Mouse (Mus musculus) testis, adult 2 months (tissue): ENCODE data around the gene Gramd1b. TPM values are rescaled to one million over a fixed set of nuclear protein-coding genes. Genes with fewer than 3 reads are reported as not detected.

Experiments used
- H3K27ac ChIP-seq: fragments of 200-500 bp; 2 replicates; pipeline ENCODE4 v1.5.1; 2012; ENCODE audit warnings: low read depth, low read length; ENCODE audit not compliant: control insufficient read depth, insufficient read depth
- H3K27me3 ChIP-seq: fragments of 200-500 bp; 2 replicates; pipeline ENCODE4 v1.6.1; 2012; ENCODE audit warnings: mild to moderate bottlenecking, low read length, moderate library complexity; ENCODE audit not compliant: control insufficient read depth, insufficient read depth
- H3K36me3 ChIP-seq: fragments of 200-500 bp; 2 replicates; pipeline ENCODE4 v1.6.1; 2012; ENCODE audit warnings: mild to moderate bottlenecking, low read length; ENCODE audit not compliant: control insufficient read depth, insufficient read depth
- H3K4me1 ChIP-seq: fragments of 200-500 bp; 2 replicates; pipeline ENCODE4 v1.6.1; 2012; ENCODE audit warnings: low read length; ENCODE audit not compliant: control insufficient read depth, insufficient read depth
- H3K4me3 ChIP-seq: fragments of 200-500 bp; 2 replicates; pipeline ENCODE4 v1.5.1; 2012; ENCODE audit warnings: low read depth, mild to moderate bottlenecking, low read length, moderate library complexity, mixed read lengths; ENCODE audit not compliant: control insufficient read depth
- CTCF ChIP-seq: fragments of 200-500 bp; IDR thresholded peaks from 2 replicates; pipeline ENCODE4 v1.5.1; 2012; ENCODE audit warnings: low read depth, mild to moderate bottlenecking, inconsistent platforms, low read length, moderate library complexity; ENCODE audit not compliant: control insufficient read depth, insufficient read depth, insufficient replicate concordance
- POLR2A ChIP-seq: fragments of 200-500 bp; IDR thresholded peaks from 2 replicates; pipeline ENCODE4 v1.6.1; 2012; ENCODE audit warnings: low read depth, mild to moderate bottlenecking, inconsistent platforms, low read length, moderate library complexity; ENCODE audit not compliant: control insufficient read depth
- polyA plus RNA-seq: library from polyadenylated mRNA; depleted of rRNA; stranded (reverse); fragments of >200 nt; gene quantifications from 2 replicates; pipeline ENCODE4 v1.2.3, GENCODE M21; 2012

Gramd1b gene
- polyA plus RNA-seq, 1 experiment = 143 TPM

GRCm38 (mm10) chr9:40420652-40421335 lies 110.4 kb downstream of the Gramd1b start:
- Histone ChIP-seq H3K4me1 (no peaks in the 10 kb centered on the region), H3K27ac (no peak overlapping the region)

GRCm38 (mm10) chr9:40418803-40419202 lies 112.4 kb downstream of the Gramd1b start:
- Histone ChIP-seq H3K4me1 (peaks cover 2% of the 10 kb centered on the region), H3K27me3 (no peaks in the 10 kb centered on the region), H3K4me3 (no peak overlapping the region), H3K27ac (no peak overlapping the region), H3K36me3 (no peaks in the 10 kb centered on the region)
- no peak for TF ChIP-seq CTCF
- no peak for TF ChIP-seq POLR2A

More at GRCm38 (mm10) chr9:40420652-40421335, 110.4 kb downstream of the Gramd1b start:
- TF ChIP-seq CTCF (no peak), POLR2A (no peak)
- no peaks in the 10 kb centered on the region for H3K36me3 ChIP-seq
- H3K27me3 ChIP-seq = no peaks in the 10 kb centered on the region
- no peak overlapping the region for H3K4me3 ChIP-seq

GRCm38 (mm10) chr9:40416150-40416549 lies 115.0 kb downstream of the Gramd1b start:
- H3K27ac ChIP-seq = no peak overlapping the region
- peak; percentile 32; the same call in 1 of the 2 replicates for TF ChIP-seq CTCF
- TF ChIP-seq POLR2A = no peak
- no peak overlapping the region for H3K4me3 ChIP-seq
- H3K36me3 ChIP-seq = no peaks in the 10 kb centered on the region
- H3K27me3 ChIP-seq = no peaks in the 10 kb centered on the region
- H3K4me1 ChIP-seq = peaks cover 2% of the 10 kb centered on the region

DNA sequence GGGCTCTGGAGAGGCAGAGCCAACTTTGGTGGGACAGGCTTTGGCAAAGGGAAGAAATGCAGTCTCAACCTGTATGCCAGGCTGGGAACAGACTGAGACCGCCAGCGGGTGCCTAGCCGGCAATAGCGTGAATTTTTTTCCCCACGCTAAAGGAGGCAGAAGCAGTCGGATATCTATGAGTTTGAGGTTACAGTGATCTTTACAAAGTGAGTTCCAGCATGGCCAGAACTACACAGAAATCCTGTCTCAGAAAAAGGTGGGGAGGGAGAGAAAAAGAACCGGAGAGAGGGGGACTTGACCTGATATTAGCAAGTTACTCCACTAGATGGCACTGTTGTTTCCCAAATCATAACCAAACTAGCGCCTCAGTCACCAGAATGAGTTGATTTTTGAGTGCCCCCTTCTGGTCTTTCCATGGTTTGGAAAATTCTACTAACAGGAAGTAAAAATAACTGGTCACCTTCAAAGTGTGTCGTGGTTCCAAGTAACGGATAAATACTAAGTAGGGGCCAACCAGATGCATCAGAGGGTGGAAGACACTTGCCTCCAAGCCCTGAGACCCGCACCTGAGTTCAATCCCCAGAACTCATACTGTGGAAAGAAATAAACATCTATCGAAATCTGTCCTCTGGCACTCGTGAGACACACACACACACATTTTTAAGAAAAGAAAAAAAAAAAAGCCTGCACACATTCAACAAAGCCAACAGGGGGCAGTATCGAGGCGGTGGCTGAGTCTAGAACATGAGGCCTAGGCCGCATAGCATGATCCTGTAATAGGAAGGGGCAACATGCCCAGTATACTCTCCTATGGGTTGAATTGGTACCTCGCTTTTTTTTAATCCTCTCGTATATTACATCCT lies 116.0 kb downstream of the Gramd1b start:
- no peaks in the 10 kb centered on the region for H3K27me3 ChIP-seq
- peak overlapping the region; percentile 85 for H3K4me3 ChIP-seq
- H3K27ac ChIP-seq = peak overlapping the region; percentile 30; the same call in 1 of the 2 replicates
- H3K4me1 ChIP-seq = peaks cover 2% of the 10 kb centered on the region
- TF ChIP-seq CTCF = peak; percentile 48; the same call in 1 of the 2 replicates
- no peak for TF ChIP-seq POLR2A
- H3K36me3 ChIP-seq = no peaks in the 10 kb centered on the region

DNA sequence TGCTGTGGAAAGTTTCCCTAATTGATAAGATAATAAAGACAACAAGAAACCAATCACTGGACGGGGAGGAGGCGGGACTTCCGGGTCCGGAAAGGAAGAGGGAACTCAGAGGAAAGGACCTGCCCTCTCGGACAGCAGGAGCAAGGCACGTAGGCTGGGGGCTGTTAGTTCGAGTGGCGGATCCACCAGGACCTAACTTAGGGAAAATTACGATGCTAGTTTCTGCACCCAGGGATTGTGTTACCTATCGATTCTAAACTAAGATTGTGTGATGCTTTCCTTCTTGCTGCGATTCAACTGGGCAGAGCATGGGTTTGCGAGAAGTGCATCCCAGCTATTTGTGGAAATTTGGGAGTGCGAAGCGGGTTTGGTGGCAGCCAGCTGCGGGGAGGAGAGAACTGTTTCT lies 116.7 kb downstream of the Gramd1b start:
- H3K27me3 ChIP-seq = no peaks in the 10 kb centered on the region
- H3K36me3 ChIP-seq = no peaks in the 10 kb centered on the region
- H3K4me1 ChIP-seq = peaks cover 2% of the 10 kb centered on the region
- peak overlapping the region; percentile 30; the same call in 1 of the 2 replicates for H3K27ac ChIP-seq
- H3K4me3 ChIP-seq = peak overlapping the region; percentile 85
- TF ChIP-seq CTCF (no peak), POLR2A (peak; percentile 71)

DNA sequence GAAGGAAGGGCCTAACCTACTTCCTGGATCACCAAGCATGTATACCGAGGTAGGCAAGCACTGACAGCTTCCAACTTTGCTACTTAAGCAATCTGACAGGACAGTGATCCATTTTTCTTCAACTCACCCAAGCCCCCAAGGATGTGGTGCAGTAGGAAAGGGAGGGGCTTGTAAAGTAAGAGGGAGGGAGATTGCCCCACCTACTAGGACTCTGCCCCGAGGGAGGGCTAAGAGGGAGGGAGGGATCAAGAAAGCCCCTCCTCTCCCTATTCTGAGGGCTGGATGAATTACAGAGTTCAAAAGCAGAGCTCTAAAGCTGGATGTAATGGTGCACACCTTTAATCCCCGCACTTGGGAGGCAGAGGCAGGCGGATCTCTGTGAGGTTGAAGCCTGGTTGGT lies 117.6 kb downstream of the Gramd1b start:
- Histone ChIP-seq H3K27ac (no peak overlapping the region), H3K27me3 (no peaks in the 10 kb centered on the region), H3K36me3 (no peaks in the 10 kb centered on the region), H3K4me3 (no peak overlapping the region), H3K4me1 (peaks cover 2% of the 10 kb centered on the region)
- no peak for TF ChIP-seq CTCF
- no peak for TF ChIP-seq POLR2A

DNA sequence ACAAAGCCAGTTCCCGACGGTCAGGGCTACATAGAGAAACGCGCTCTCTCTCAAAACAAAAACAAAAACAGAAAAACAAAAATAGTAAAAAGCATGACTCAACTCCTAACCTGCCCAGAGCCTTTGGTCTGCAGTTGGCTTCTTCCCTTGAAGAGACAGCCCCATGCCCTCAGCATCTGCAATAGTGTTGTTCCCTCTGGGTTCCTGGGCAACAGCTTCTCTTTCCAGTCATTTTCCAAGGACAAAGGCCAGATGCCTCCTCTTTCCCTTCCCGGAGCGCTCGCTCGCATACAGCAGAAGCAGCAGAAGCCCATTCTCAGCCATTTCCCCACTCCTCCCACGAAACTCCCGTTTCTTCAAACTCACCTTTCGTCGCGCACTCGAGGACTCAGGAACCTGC lies 118.3 kb downstream of the Gramd1b start:
- no peak overlapping the region for H3K27ac ChIP-seq
- H3K27me3 ChIP-seq = no peaks in the 10 kb centered on the region
- peaks cover 2% of the 10 kb centered on the region for H3K4me1 ChIP-seq
- no peak for TF ChIP-seq CTCF
- no peak for TF ChIP-seq POLR2A
- H3K4me3 ChIP-seq = no peak overlapping the region
- H3K36me3 ChIP-seq = no peaks in the 10 kb centered on the region
